Mouse (Mus musculus) heart, embryonic 12.5 days (tissue): Measurements from ENCODE around the gene Prmt9. TPM values are rescaled to one million over a fixed set of nuclear protein-coding genes. Genes with fewer than 3 reads are reported as not detected.
A peak's percentile ranks its signal among the peaks of the same experiment; 100 is the strongest.

Source experiments
- ATAC-seq: fragments of 200-750 bp; cut with Nextera tagmentation; 2 replicates; pipeline ENCODE4 v1.8.0; 2017; ENCODE audit warnings: moderate TSS enrichment, moderate library complexity; ENCODE audit not compliant: insufficient number of reproducible peaks, low FRiP score
- H3K27ac ChIP-seq: fragments of 300-500 bp; sonication (generic); 2 replicates; pipeline ENCODE4 v1.5.1; 2016; ENCODE audit warnings: mild to moderate bottlenecking, moderate library complexity; ENCODE audit not compliant: poor library complexity, severe bottlenecking
- H3K27me3 ChIP-seq: fragments of 300-500 bp; sonication (generic); replicated peaks from 2 replicates; pipeline ENCODE4 v1.6.1; 2016; ENCODE audit warnings: mild to moderate bottlenecking, moderate library complexity
- H3K36me3 ChIP-seq: fragments of 300-500 bp; sonication (generic); 2 replicates; pipeline ENCODE4 v1.6.1; 2016; ENCODE audit warnings: mild to moderate bottlenecking, moderate library complexity
- H3K4me1 ChIP-seq: fragments of 300-500 bp; sonication (generic); replicated peaks from 2 replicates; pipeline ENCODE4 v1.6.1; 2016; ENCODE audit warnings: mild to moderate bottlenecking
- H3K4me2 ChIP-seq: fragments of 300-500 bp; sonication (generic); 2 replicates; pipeline ENCODE4 v1.6.1; 2016; ENCODE audit warnings: mild to moderate bottlenecking, moderate library complexity
- H3K4me3 ChIP-seq: fragments of 300-500 bp; sonication (generic); 2 replicates; pipeline ENCODE4 v1.5.1; 2016; ENCODE audit warnings: mild to moderate bottlenecking
- H3K9ac ChIP-seq: fragments of 300-500 bp; sonication (generic); 2 replicates; pipeline ENCODE4 v1.6.1; 2016; ENCODE audit warnings: mild to moderate bottlenecking, moderate library complexity
- H3K9me3 ChIP-seq: fragments of 300-500 bp; sonication (generic); replicated peaks from 2 replicates; pipeline ENCODE4 v1.6.1; 2016; ENCODE audit warnings: mild to moderate bottlenecking, moderate library complexity
- WGBS: fragments of 180-500 bp; shearing (Covaris S2); methylation state at CpG from one replicate; pipeline ENCODE4 v1.1.7; 2016; 5-methylcytosine and 5-hydroxymethylcytosine counted together
- polyA plus RNA-seq: library from polyadenylated mRNA; unstranded; fragments of >200 nt; fragmentation: Nextera tagmentation; extraction: Ambion mirVana; gene quantifications from 2 replicates; pipeline ENCODE4 v1.2.1, GENCODE M21; 2016

The Prmt9 gene
- polyA plus RNA-seq, 1 experiment from 2014 or later = 14.4 TPM

DNA sequence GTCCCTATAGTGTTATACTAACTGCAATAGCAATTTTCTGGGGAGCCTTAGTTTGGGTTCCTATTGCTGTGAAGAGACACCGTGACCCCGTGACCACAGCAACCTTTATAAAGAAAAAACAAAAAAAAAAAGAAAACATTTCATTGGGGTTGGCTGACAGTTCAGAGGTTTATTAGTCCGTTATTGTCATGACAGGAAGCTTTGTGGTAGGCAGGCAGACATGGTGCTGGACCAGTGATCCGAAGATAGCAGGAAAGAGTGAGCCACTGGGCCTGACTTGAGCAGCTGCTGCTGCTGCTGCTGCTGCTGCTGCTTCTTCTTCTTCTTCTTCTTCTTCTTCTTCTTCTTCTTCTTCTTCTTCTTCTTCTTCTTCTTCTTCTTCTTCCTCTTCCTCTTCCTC lies 35.0 kb downstream of the Prmt9 start:
- no peaks in the 10 kb centered on the region for H3K9me3 ChIP-seq
- no peak overlapping the region for H3K4me3 ChIP-seq
- WGBS = 82% methylated on average over 4 of the region's 4 CpGs
- no peak for ATAC-seq
- H3K4me1 ChIP-seq = no peaks in the 10 kb centered on the region
- H3K27me3 ChIP-seq = no peaks in the 10 kb centered on the region
- no peak overlapping the region for H3K4me2 ChIP-seq
- no peak overlapping the region for H3K27ac ChIP-seq
- peaks cover 32% of the 10 kb centered on the region for H3K36me3 ChIP-seq
- no peak overlapping the region for H3K9ac ChIP-seq

DNA sequence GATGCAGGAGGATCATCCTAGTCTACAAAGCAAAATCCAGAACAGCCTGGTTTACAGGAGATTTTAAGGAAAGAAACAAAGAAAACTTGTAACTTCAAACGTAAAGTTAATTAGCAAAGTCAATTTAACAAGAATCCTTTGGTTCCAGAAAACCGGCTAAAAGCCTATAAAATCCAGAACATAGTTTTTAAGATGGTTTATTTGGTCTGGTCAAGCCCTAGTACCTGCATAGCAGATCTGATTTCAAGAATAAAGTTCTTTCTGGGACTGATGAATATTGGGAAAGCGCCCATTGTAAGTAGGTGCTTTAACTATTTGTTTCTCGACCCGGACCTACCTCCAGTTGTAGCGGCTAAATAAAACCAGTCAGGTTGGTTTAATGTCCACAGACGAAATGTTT lies 60.4 kb downstream of the Prmt9 start:
- peaks cover 6% of the 10 kb centered on the region; the same call in 1 of the 2 replicates for H3K36me3 ChIP-seq
- 18% methylated on average over 7 of the region's 7 CpGs for WGBS
- H3K9me3 ChIP-seq = no peaks in the 10 kb centered on the region
- peak overlapping the region; percentile 84 for H3K4me2 ChIP-seq
- no peak for ATAC-seq
- H3K4me3 ChIP-seq = peak overlapping the region; percentile 63
- H3K27ac ChIP-seq = no peak overlapping the region
- H3K4me1 ChIP-seq = 0 out of 2 replicates have a peak, but pooled peaks cover 5% of the 10 kb centered on the region
- no peaks in the 10 kb centered on the region for H3K27me3 ChIP-seq
- peak overlapping the region; percentile 68; the same call in 1 of the 2 replicates for H3K9ac ChIP-seq

- peak; percentile 94 for ATAC-seq
- peak within 1 kb of the TSS; percentile 84 for H3K4me2 ChIP-seq
- peak within 1 kb of the TSS; percentile 63 for H3K4me3 ChIP-seq
- H3K9me3 ChIP-seq = no peaks in the 10 kb centered on the region
- no peaks in the 10 kb centered on the region for H3K27me3 ChIP-seq
- 0 out of 2 replicates have a peak, but pooled peaks cover 5% of the 10 kb centered on the region for H3K4me1 ChIP-seq
- no peak within 1 kb of the TSS for H3K27ac ChIP-seq
- peak within 1 kb of the TSS; percentile 68 for H3K9ac ChIP-seq
- peaks cover 3% of the 10 kb centered on the region; the same call in 1 of the 2 replicates for H3K36me3 ChIP-seq
- under 1% methylated on average over 36 of the region's 36 CpGs for WGBS
These were observed 61.3 kb downstream of the Prmt9 start, which contains the start of gene Tmem184c for GRCm38 (mm10) chr8:77610374-77610969. TSS of gene Tmem184c (minus strand) at chr8:77610698.

- no peaks in the 10 kb centered on the region for H3K4me1 ChIP-seq
- H3K27me3 ChIP-seq = peaks cover 4% of the 10 kb centered on the region; the same call in 1 of the 2 replicates
- H3K4me2 ChIP-seq = no peak overlapping the region
- no peaks in the 10 kb centered on the region for H3K36me3 ChIP-seq
- H3K9me3 ChIP-seq = no peaks in the 10 kb centered on the region
- no peak overlapping the region for H3K27ac ChIP-seq
- ATAC-seq = peak; percentile 51; the same call in 1 of the 2 replicates
- no peak overlapping the region for H3K4me3 ChIP-seq
- 55% methylated on average over 2 of the region's 2 CpGs for WGBS
- no peak overlapping the region for H3K9ac ChIP-seq
These were observed 68.7 kb downstream of the Prmt9 start for GRCm38 (mm10) chr8:77617916-77618315.

- Histone ChIP-seq H3K9ac (no peak overlapping the region), H3K9me3 (no peaks in the 10 kb centered on the region), H3K27me3 (peaks cover 4% of the 10 kb centered on the region; the same call in 1 of the 2 replicates), H3K4me1 (no peaks in the 10 kb centered on the region), H3K4me2 (no peak overlapping the region), H3K36me3 (no peaks in the 10 kb centered on the region), H3K27ac (no peak overlapping the region), H3K4me3 (no peak overlapping the region)
- no peak for ATAC-seq
- WGBS = 83% methylated on average over 7 of the region's 7 CpGs
These were observed 74.5 kb downstream of the Prmt9 start for GRCm38 (mm10) chr8:77623677-77624209.

DNA sequence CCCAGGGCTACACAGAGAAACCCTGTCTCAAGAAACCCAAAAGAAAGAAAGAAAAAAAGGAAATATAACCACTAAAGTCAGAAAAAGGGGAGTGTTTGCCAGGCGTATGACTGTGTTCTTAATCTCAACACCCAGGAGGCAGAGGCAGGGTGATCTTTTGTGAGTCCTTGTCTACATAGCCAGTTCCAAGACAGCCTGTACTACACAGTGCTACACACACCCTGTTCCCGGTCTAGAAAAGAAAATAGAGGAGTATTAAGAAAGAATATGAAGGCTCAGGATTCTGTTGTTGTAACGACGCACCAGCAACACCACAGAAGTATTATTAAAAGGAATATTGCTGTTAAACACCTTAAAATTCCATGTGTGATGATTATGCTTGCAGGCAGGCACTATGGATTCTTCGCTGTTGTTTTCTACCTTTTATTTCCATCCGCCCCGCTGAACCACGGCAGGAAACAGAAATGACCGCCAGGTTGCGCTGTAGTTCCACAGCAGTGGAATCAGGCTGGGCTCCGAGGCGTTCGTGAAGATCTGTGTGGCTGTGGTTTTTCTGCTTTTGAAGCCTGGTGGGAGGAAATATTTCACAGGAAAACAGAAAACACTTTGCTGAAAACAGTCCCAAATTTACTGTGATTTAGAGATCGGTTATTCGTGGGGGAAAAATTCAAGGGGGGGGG lies 80.8 kb downstream of the Prmt9 start:
- H3K27ac ChIP-seq = no peak overlapping the region

DNA sequence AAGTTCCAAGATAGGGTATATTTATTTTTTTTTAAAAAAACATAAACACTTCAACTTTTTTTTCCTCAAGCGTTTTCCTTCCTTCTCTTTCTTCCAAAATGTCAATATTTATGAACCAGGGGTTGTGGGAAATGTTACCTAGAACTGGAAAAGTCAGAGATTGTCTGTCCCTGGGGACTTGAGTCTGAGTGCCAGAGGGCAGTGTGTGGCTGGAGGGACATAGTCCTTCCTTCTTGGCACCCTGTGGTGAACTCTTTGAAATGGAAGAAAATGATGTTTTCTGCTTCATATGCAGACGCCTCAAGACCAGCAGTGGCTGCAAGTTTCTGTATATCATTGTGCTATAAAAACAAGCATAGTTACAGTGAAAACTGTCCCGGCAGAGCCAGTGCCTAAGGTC lies 81.5 kb downstream of the Prmt9 start:
- Histone ChIP-seq H3K9ac (no peak overlapping the region), H3K27ac (no peak overlapping the region)

More for the DNA sequence above, 80.8 kb downstream of the Prmt9 start:
- WGBS = 19% methylated on average over 15 of the region's 15 CpGs
- ATAC-seq = no peak
- Histone ChIP-seq H3K4me2 (no peak overlapping the region), H3K4me1 (no peaks in the 10 kb centered on the region), H3K27me3 (no peaks in the 10 kb centered on the region), H3K9me3 (no peaks in the 10 kb centered on the region), H3K9ac (no peak overlapping the region), H3K4me3 (no peak overlapping the region), H3K36me3 (no peaks in the 10 kb centered on the region)

More for the DNA sequence above, 81.5 kb downstream of the Prmt9 start:
- no peaks in the 10 kb centered on the region for H3K9me3 ChIP-seq
- no peaks in the 10 kb centered on the region for H3K36me3 ChIP-seq
- ATAC-seq = no peak
- 65% methylated on average over 3 of the region's 3 CpGs for WGBS
- no peaks in the 10 kb centered on the region for H3K27me3 ChIP-seq
- H3K4me3 ChIP-seq = no peak overlapping the region
- no peak overlapping the region for H3K4me2 ChIP-seq
- H3K4me1 ChIP-seq = no peaks in the 10 kb centered on the region

Other genes with a start within 250 kb of the Prmt9 start
- 23.8 and 25.3 TPM in 2 replicates for gene Arhgap10, start 31.4 kb upstream of the Prmt9 start, polyA plus RNA-seq
- gene Tmem184c, start 61.3 kb downstream of the Prmt9 start, polyA plus RNA-seq = 24.6 and 26.9 TPM in 2 replicates
- 42.0 and 45.6 TPM in 2 replicates for gene Ednra, start 175.1 kb downstream of the Prmt9 start, polyA plus RNA-seq